Mouse (Mus musculus) layer of hippocampus, adult 8-10 months (tissue): ENCODE data around the gene Zfp354a. TPM values are rescaled to one million over a fixed set of nuclear protein-coding genes. Genes with fewer than 3 reads are reported as not detected.
A peak's percentile ranks its signal among the peaks of the same experiment; 100 is the strongest.
"Not testable (repeated sequence)": the region's sequence is repeated elsewhere in the genome, so short reads cannot be mapped to it uniquely, and the experiment has no call there.

Experiments
- DNase-seq, 2 experiments: peaks; one replicate each; pipeline ENCODE4 v3.0.0; 2022; ENCODE audit warnings: low spot score in 2 of 2
- total RNA-seq, 4 experiments: library from RNA; stranded (reverse); gene quantifications; 2 replicates each; pipeline ENCODE4 v1.2.4; 2022

Zfp354a gene
- 10 to 100 TPM in 2 of 4 experiments, 1 to 10 TPM in 2; 9.0 to 10.6 (median 10.0) TPM for total RNA-seq

- peak; percentile 57 to 63 for DNase-seq
Observed at GRCm38 (mm10) chr11:51059151-51059571, at the start of gene Zfp354a. TSS of gene Zfp354a (plus strand) at chr11:51059257.

- DNase-seq: no peak
Observed at GRCm38 (mm10) chr11:51011821-51012220, 47.2 kb upstream of the Zfp354a start.

- DNase-seq: no peak
Observed at GRCm38 (mm10) chr11:51013936-51014335, 45.1 kb upstream of the Zfp354a start, which contains the start of gene Olfr54. TSS of gene Olfr54 (plus strand) at chr11:51014236.

GRCm38 (mm10) chr11:51016341-51016740 is 42.7 kb upstream of the Zfp354a start:
- no peak for DNase-seq

GRCm38 (mm10) chr11:51026811-51027210 is 32.2 kb upstream of the Zfp354a start:
- not testable (repeated sequence) for DNase-seq

- DNase-seq: not testable (repeated sequence)
Observed at GRCm38 (mm10) chr11:51029381-51029780, 29.7 kb upstream of the Zfp354a start.

- DNase-seq: no peak
Observed at GRCm38 (mm10) chr11:51030225-51030624, 28.8 kb upstream of the Zfp354a start.

- DNase-seq: peak in 1 of 2 experiments; percentile 4
Observed at GRCm38 (mm10) chr11:51032851-51033250, 26.2 kb upstream of the Zfp354a start.

DNA sequence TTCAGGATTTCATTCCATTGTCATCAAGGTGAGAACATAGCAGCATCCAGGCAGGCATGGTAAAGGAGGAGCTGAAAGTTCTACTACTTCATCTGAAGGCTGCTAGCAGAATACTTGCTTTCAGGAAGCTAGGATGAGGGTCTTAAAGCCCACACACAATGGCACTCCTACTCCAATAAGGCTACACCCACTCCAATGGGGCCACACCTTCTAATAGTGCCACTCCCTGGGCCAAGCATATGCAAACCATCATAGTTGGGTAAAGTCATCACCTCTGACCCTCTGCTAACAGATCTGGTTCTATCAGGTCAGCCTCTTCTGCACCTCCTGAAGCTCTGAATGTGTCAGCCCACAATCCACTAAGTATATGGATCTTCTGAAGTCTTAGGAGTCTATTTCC is 24.9 kb upstream of the Zfp354a start:
- not testable (repeated sequence) for DNase-seq

DNA sequence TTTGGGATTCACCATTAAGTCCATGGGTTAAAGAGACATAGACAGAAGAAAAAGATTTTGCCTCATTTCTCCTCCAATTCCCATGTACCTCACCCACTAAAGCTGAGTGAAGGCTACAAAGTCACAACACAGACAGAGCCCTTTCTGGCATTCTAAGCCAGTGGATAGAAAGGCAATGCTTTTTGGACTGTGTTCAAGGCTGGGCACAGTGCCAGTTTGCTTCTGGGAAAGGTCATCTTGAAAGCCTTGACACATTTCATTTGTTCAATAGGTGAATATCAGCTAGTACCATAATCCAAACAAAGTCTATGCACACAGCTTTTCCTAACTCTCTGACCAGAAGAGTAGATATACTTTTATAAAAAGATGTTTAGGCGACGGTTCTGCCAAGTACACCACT is 23.1 kb upstream of the Zfp354a start:
- no peak for DNase-seq

GRCm38 (mm10) chr11:51044776-51045175 is 14.3 kb upstream of the Zfp354a start:
- not testable (repeated sequence) for DNase-seq

GRCm38 (mm10) chr11:51047809-51048208 is 11.2 kb upstream of the Zfp354a start, which contains the start of gene Olfr1375:
TSS of gene Olfr1375 (plus strand) at chr11:51048109.
- DNase-seq: not testable (repeated sequence)

GRCm38 (mm10) chr11:51051678-51052077 is 7.4 kb upstream of the Zfp354a start:
- no peak for DNase-seq

DNA sequence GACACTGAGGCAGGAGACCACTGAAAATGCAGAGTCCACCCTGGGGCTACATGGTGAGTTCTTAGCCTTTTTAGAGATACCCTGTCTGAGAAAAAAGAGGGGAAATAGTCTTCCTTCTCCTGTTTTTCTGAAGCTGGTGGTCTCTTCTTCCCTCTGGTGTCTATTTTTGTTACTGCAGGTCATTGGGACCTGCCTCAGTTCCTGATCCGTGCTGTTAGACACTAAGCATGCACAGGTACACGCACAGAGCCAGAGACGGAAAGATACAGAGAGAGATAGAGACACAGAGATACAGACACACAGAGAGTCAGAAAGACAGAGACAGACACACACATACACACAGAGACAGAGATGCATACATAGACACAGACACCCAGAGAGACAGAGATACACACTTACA is 5.8 kb upstream of the Zfp354a start:
- no peak for DNase-seq

GRCm38 (mm10) chr11:51059640-51060039 is 583 bp downstream of the Zfp354a start:
- no peak for DNase-seq

DNA sequence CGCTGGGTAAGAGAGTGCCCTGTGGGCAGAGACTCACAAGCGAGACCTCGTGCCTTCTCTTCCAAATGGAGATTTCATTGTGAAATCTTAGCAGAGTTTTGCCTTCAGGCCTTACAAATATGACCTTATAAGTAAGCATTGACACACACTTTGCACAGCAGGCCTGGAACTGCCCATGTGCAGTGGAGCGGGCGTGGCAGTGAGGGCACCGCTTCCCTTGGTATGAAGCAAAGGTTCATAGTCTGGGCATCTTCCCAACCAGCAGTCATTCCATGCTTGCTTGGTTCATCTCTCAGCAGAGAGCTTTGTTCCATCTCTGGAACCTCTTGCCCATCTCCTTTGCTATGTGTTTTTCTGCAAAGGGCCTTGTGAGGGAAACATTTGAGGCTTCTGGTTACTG is 1.9 kb downstream of the Zfp354a start:
- DNase-seq: no peak

DNA sequence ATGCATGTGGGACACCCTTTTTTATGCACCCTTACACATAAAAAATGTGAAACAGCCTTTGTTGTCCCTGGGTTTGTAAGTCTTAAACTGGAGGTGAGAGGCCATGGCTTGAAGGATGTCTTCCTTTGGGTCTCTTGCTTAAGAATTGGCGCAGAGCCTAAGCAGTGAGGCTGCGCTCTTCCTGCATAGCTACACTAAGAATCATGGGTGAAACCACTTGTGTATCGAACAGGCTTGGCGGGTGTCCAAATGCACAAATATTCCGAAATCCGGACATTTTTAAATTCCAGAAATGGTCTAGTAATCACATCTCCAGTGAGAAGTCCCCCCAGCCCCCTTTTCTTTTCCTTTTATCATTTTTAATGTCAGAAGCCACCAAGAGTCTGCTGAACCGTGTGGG is 4.2 kb downstream of the Zfp354a start:
- DNase-seq: no peak

GRCm38 (mm10) chr11:51063841-51064240 is 4.8 kb downstream of the Zfp354a start:
- no peak for DNase-seq

GRCm38 (mm10) chr11:51084527-51084926 is 25.5 kb downstream of the Zfp354a start:
- no peak for DNase-seq

DNA sequence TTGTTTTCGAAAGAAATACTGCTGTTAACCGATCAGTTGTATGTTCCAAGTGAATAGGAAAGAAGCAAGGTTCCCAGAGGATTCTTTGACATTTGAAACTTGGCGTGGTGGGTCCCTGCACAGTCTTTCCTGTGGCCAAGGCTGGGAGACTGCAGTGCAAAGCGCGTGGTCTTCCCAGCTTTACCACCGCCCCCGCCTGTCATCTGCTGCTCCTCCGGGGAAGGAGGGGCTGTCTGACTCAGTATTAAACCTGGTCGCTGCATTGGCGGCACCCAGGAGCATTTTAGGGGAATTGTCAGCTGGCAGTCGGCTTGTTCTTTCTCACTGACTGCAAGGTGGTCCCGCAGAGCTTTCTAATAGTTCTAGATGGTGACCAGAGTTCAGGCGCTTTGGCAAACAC is 26.2 kb downstream of the Zfp354a start:
- DNase-seq: no peak

DNA sequence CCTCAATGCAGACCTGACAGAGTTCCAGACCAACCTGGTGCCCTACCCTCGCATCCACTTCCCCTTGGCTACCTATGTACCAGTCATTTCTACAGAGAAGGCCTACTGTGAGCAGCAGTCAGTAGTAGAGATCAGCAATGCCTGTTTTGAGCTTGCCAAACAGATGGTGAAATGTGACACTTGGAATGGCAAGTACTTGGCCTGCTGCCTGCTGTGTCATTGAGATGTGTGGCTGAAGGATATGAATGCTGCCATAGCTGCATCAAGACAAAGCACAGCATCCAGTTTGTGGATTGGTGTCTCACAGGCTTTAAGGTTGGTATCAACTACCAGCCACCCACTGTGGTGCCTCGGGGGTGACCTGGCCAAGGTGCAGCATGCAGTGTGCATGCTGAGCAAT is 48.2 kb downstream of the Zfp354a start:
- peak; percentile 14 to 54 for DNase-seq

GRCm38 (mm10) chr11:51110621-51111020 is 51.6 kb downstream of the Zfp354a start:
- no peak for DNase-seq
